Mouse (Mus musculus) limb, embryonic 13.5 days (tissue): ENCODE data around the gene Ccnl2. TPM values are rescaled to one million over a fixed set of nuclear protein-coding genes. Genes with fewer than 3 reads are reported as not detected.

Experiments
- ATAC-seq: fragments of 200-750 bp; cut with Nextera tagmentation; 2 replicates; pipeline ENCODE4 v1.8.0; 2017; ENCODE audit warnings: low read depth, moderate number of reproducible peaks, moderate TSS enrichment; ENCODE audit not compliant: low FRiP score
- H3K27ac ChIP-seq: fragments of 300-500 bp; sonication (generic); 2 replicates; pipeline ENCODE4 v1.5.1; 2015; ENCODE audit warnings: inconsistent platforms, mild to moderate bottlenecking, moderate library complexity
- H3K27me3 ChIP-seq: fragments of 300-500 bp; sonication (generic); 2 replicates; pipeline ENCODE4 v1.6.1; 2015; ENCODE audit warnings: mild to moderate bottlenecking, inconsistent platforms
- H3K36me3 ChIP-seq: fragments of 300-500 bp; sonication (generic); 2 replicates; pipeline ENCODE4 v1.6.1; 2015; ENCODE audit warnings: inconsistent platforms, mild to moderate bottlenecking, moderate library complexity
- H3K4me1 ChIP-seq: fragments of 300-500 bp; sonication (generic); 2 replicates; pipeline ENCODE4 v1.6.1; 2015; ENCODE audit warnings: inconsistent platforms
- H3K4me2 ChIP-seq: fragments of 300-500 bp; sonication (generic); replicated peaks from 2 replicates; pipeline ENCODE4 v1.6.1; 2015; ENCODE audit warnings: inconsistent platforms, mild to moderate bottlenecking, moderate library complexity
- H3K4me3 ChIP-seq: fragments of 300-500 bp; sonication (generic); 2 replicates; pipeline ENCODE4 v1.5.1; 2015; ENCODE audit warnings: moderate library complexity, mild to moderate bottlenecking, inconsistent platforms
- H3K9ac ChIP-seq: fragments of 300-500 bp; sonication (generic); 2 replicates; pipeline ENCODE4 v1.6.1; 2015; ENCODE audit warnings: mild to moderate bottlenecking, inconsistent platforms
- H3K9me3 ChIP-seq: fragments of 300-500 bp; sonication (generic); 2 replicates; pipeline ENCODE4 v1.6.1; 2016; ENCODE audit warnings: inconsistent platforms
- WGBS: fragments of 180-500 bp; shearing (Covaris S2); methylation state at CpG from one replicate; pipeline ENCODE4 v1.1.7; 2015; 5-methylcytosine and 5-hydroxymethylcytosine counted together
- microRNA-seq: library from miRNA; unstranded; fragments of <30 nt; microRNA quantifications from one replicate; pipeline ENCODE4, GENCODE M21; 2016
- polyA plus RNA-seq: library from polyadenylated mRNA; unstranded; fragments of >200 nt; fragmentation: Nextera tagmentation; extraction: Ambion mirVana; gene quantifications from 2 replicates; pipeline ENCODE4 v1.2.1, GENCODE M21; 2015

Ccnl2 gene
- polyA plus RNA-seq, 1 experiment from 2014 or later: 231 TPM

- Histone ChIP-seq H3K36me3 (peaks cover 72% of the 10 kb centered on the region), H3K4me3 (no peak overlapping the region), H3K27me3 (no peaks in the 10 kb centered on the region), H3K9me3 (no peaks in the 10 kb centered on the region), H3K4me1 (no peaks in the 10 kb centered on the region), H3K9ac (no peak overlapping the region), H3K4me2 (no peak overlapping the region), H3K27ac (no peak overlapping the region)
- no peak for ATAC-seq
- 91% methylated on average over 12 of the region's 12 CpGs for WGBS
Observed at GRCm38 (mm10) chr4:155856071-155856470, 43.8 kb downstream of the Ccnl2 start.

- Histone ChIP-seq H3K4me2 (no peak overlapping the region), H3K4me3 (no peak overlapping the region), H3K27me3 (no peaks in the 10 kb centered on the region), H3K9ac (no peak overlapping the region), H3K36me3 (peaks cover 78% of the 10 kb centered on the region), H3K4me1 (no peaks in the 10 kb centered on the region), H3K27ac (no peak overlapping the region), H3K9me3 (no peaks in the 10 kb centered on the region)
- ATAC-seq: no peak
- WGBS: 72% methylated on average over 3 of the region's 3 CpGs
Observed at GRCm38 (mm10) chr4:155856881-155857280, 44.6 kb downstream of the Ccnl2 start.

GRCm38 (mm10) chr4:155859318-155859717, 47.0 kb downstream of the Ccnl2 start:
- no peaks in the 10 kb centered on the region for H3K4me1 ChIP-seq
- no peaks in the 10 kb centered on the region for H3K9me3 ChIP-seq
- H3K4me2 ChIP-seq: no peak overlapping the region
- H3K9ac ChIP-seq: no peak overlapping the region
- peak; percentile 64; the same call in 1 of the 2 replicates for ATAC-seq
- peaks cover 66% of the 10 kb centered on the region for H3K36me3 ChIP-seq
- H3K4me3 ChIP-seq: no peak overlapping the region
- no peak overlapping the region for H3K27ac ChIP-seq
- no peaks in the 10 kb centered on the region for H3K27me3 ChIP-seq
- 16% methylated on average over 13 of the region's 13 CpGs for WGBS

- Histone ChIP-seq H3K4me1 (no peaks in the 10 kb centered on the region), H3K4me2 (no peak overlapping the region), H3K9ac (no peak overlapping the region), H3K9me3 (no peaks in the 10 kb centered on the region), H3K27me3 (no peaks in the 10 kb centered on the region), H3K36me3 (peaks cover 65% of the 10 kb centered on the region), H3K4me3 (no peak overlapping the region), H3K27ac (no peak overlapping the region)
- ATAC-seq: no peak
- WGBS: 91% methylated on average over 7 of the region's 7 CpGs
Observed at GRCm38 (mm10) chr4:155861787-155862186, 49.5 kb downstream of the Ccnl2 start.

- Histone ChIP-seq H3K4me2 (no peak within 1 kb of the TSS), H3K9me3 (no peaks in the 10 kb centered on the region), H3K36me3 (peaks cover 57% of the 10 kb centered on the region), H3K27me3 (no peaks in the 10 kb centered on the region), H3K4me1 (peaks cover under 1% of the 10 kb centered on the region; the same call in 1 of the 2 replicates), H3K27ac (no peak within 1 kb of the TSS), H3K4me3 (no peak within 1 kb of the TSS), H3K9ac (no peak within 1 kb of the TSS)
- no peak for ATAC-seq
- WGBS: 74% methylated on average over 5 of the region's 5 CpGs
Observed at GRCm38 (mm10) chr4:155863001-155863400, 50.7 kb downstream of the Ccnl2 start, which contains the start of gene Tas1r3. Gene Tas1r3 (minus strand): TSS chr4:155863362.

- H3K27me3 ChIP-seq: no peaks in the 10 kb centered on the region
- peak overlapping the region; percentile 84 for H3K9ac ChIP-seq
- peaks cover 43% of the 10 kb centered on the region for H3K36me3 ChIP-seq
- ATAC-seq: peak; percentile 10; the same call in 1 of the 2 replicates
- no peak overlapping the region for H3K27ac ChIP-seq
- H3K4me1 ChIP-seq: peaks cover 22% of the 10 kb centered on the region
- H3K4me3 ChIP-seq: peak overlapping the region; percentile 75
- WGBS: 9% methylated on average over 22 of the region's 22 CpGs
- peak overlapping the region; percentile 94 for H3K4me2 ChIP-seq
- H3K9me3 ChIP-seq: no peaks in the 10 kb centered on the region
Observed at GRCm38 (mm10) chr4:155868614-155869298, 56.5 kb downstream of the Ccnl2 start.

GRCm38 (mm10) chr4:155869317-155870033, 57.2 kb downstream of the Ccnl2 start, which contains the start of the genes Cptp and Ints11:
Gene Cptp (minus strand): TSS chr4:155869440.
Gene Ints11 (plus strand): TSS chr4:155869546.
- no peaks in the 10 kb centered on the region for H3K27me3 ChIP-seq
- H3K36me3 ChIP-seq: peaks cover 50% of the 10 kb centered on the region
- peak within 1 kb of the TSS; percentile 94 for H3K4me2 ChIP-seq
- WGBS: under 1% methylated on average over 63 of the region's 63 CpGs
- peaks cover 22% of the 10 kb centered on the region for H3K4me1 ChIP-seq
- H3K4me3 ChIP-seq: peak within 1 kb of the TSS; percentile 75
- peak within 1 kb of the TSS; percentile 49; the same call in 1 of the 2 replicates for H3K27ac ChIP-seq
- ATAC-seq: peak; percentile 96
- no peaks in the 10 kb centered on the region for H3K9me3 ChIP-seq
- H3K9ac ChIP-seq: peak within 1 kb of the TSS; percentile 85

- peaks cover 22% of the 10 kb centered on the region for H3K4me1 ChIP-seq
- WGBS: 92% methylated on average over 7 of the region's 7 CpGs
- H3K27ac ChIP-seq: no peak overlapping the region
- no peaks in the 10 kb centered on the region for H3K27me3 ChIP-seq
- H3K4me3 ChIP-seq: no peak overlapping the region
- no peak for ATAC-seq
- H3K9ac ChIP-seq: 0 out of 2 replicates have a peak overlapping the region, but pooled peaks have one; percentile 0
- peaks cover 45% of the 10 kb centered on the region for H3K36me3 ChIP-seq
- H3K9me3 ChIP-seq: no peaks in the 10 kb centered on the region
- H3K4me2 ChIP-seq: no peak overlapping the region
Observed at GRCm38 (mm10) chr4:155871404-155871803, 59.1 kb downstream of the Ccnl2 start.

Small RNA genes lying within 50 kb of the gene (microRNA-seq; reads per million reads assigned to microRNA genes)
- gene Gm27743: not detected

Other genes starting within 250 kb of the Ccnl2 start
- 8.5 and 10.1 TPM in 2 replicates for gene Slc35e2, start 211.1 kb upstream of the Ccnl2 start, polyA plus RNA-seq
- 70.3 and 71.2 TPM in 2 replicates for gene Cdk11b, start 187.6 kb upstream of the Ccnl2 start, polyA plus RNA-seq
- gene Gm10563, start 167.1 kb upstream of the Ccnl2 start, polyA plus RNA-seq: not detected in 2 replicates
- gene Mmp23, start 159.1 kb upstream of the Ccnl2 start, polyA plus RNA-seq: 17.1 and 19.1 TPM in 2 replicates
- gene Mib2, start 143.3 kb upstream of the Ccnl2 start, polyA plus RNA-seq: 30.5 and 34.3 TPM in 2 replicates
- 8.4 and 10.2 TPM in 2 replicates for gene Fndc10, start 118.1 kb upstream of the Ccnl2 start, polyA plus RNA-seq
- 141 and 150 TPM in 2 replicates for gene Ssu72, start 107.7 kb upstream of the Ccnl2 start, polyA plus RNA-seq
- gene Tmem240, start 77.7 kb upstream of the Ccnl2 start, polyA plus RNA-seq: 1.0 and 1.1 TPM in 2 replicates
- gene Atad3a, start 51.4 kb upstream of the Ccnl2 start, polyA plus RNA-seq: 94.4 and 100 TPM in 2 replicates
- 11.1 and 11.6 TPM in 2 replicates for gene Vwa1, start 37.8 kb upstream of the Ccnl2 start, polyA plus RNA-seq
- gene Tmem88b, start 26.6 kb upstream of the Ccnl2 start, polyA plus RNA-seq: 0.64 and 0.81 TPM in 2 replicates
- gene Ankrd65, start 22.1 kb upstream of the Ccnl2 start, polyA plus RNA-seq: not detected in 2 replicates
- gene Mrpl20, start 9.6 kb upstream of the Ccnl2 start, polyA plus RNA-seq: 213 and 220 TPM in 2 replicates
- 140 and 144 TPM in 2 replicates for gene Aurkaip1, start 18.8 kb downstream of the Ccnl2 start, polyA plus RNA-seq
- gene Mxra8, start 27.2 kb downstream of the Ccnl2 start, polyA plus RNA-seq: 76.6 and 92.7 TPM in 2 replicates
- 4.3 and 5.7 TPM in 2 replicates for gene Dvl1, start 34.9 kb downstream of the Ccnl2 start, polyA plus RNA-seq
- 0.25 and 0.33 TPM in 2 replicates for gene Tas1r3, start 50.9 kb downstream of the Ccnl2 start, polyA plus RNA-seq
- gene Cptp, start 57.0 kb downstream of the Ccnl2 start, polyA plus RNA-seq: 13.6 and 13.8 TPM in 2 replicates
- gene Ints11, start 57.1 kb downstream of the Ccnl2 start, polyA plus RNA-seq: 71.2 and 74.8 TPM in 2 replicates
- gene Pusl1, start 79.3 kb downstream of the Ccnl2 start, polyA plus RNA-seq: 51.8 and 55.9 TPM in 2 replicates
- 18.2 and 19.4 TPM in 2 replicates for gene Acap3, start 79.3 kb downstream of the Ccnl2 start, polyA plus RNA-seq
- gene Ube2j2, start 131.3 kb downstream of the Ccnl2 start, polyA plus RNA-seq: 113 and 126 TPM in 2 replicates
- 32.0 and 35.0 TPM in 2 replicates for gene C1qtnf12, start 149.8 kb downstream of the Ccnl2 start, polyA plus RNA-seq
- gene B3galt6, start 180.2 kb downstream of the Ccnl2 start, polyA plus RNA-seq: 16.8 and 17.3 TPM in 2 replicates
- 160 and 166 TPM in 2 replicates for gene Sdf4, start 180.4 kb downstream of the Ccnl2 start, polyA plus RNA-seq
- gene Tnfrsf4, start 201.4 kb downstream of the Ccnl2 start, polyA plus RNA-seq: 0.80 and 0.85 TPM in 2 replicates
- 2.8 and 2.9 TPM in 2 replicates for gene Tnfrsf18, start 213.7 kb downstream of the Ccnl2 start, polyA plus RNA-seq
- gene Ttll10, start 246.9 kb downstream of the Ccnl2 start, polyA plus RNA-seq: 0.70 and 1.1 TPM in 2 replicates